Mouse (Mus musculus) olfactory bulb, adult 2 months (tissue): ENCODE measurements around the gene Tctex1d4. TPM values are rescaled to one million over a fixed set of nuclear protein-coding genes. Genes with fewer than 3 reads are reported as not detected.

Experiments
- H3K27ac ChIP-seq: fragments of 200-500 bp; 2 replicates; pipeline ENCODE4 v1.5.1; 2012; ENCODE audit warnings: low read depth, low read length; ENCODE audit not compliant: insufficient read depth
- H3K4me1 ChIP-seq: fragments of 200-500 bp; 2 replicates; pipeline ENCODE4 v1.6.1; 2012; ENCODE audit warnings: low read length; ENCODE audit not compliant: control insufficient read depth, insufficient read depth
- H3K4me3 ChIP-seq: fragments of 200-500 bp; 2 replicates; pipeline ENCODE4 v1.5.1; 2012; ENCODE audit warnings: mild to moderate bottlenecking, low read depth, low read length, moderate library complexity; ENCODE audit not compliant: insufficient read depth
- CTCF ChIP-seq: fragments of 200-500 bp; IDR thresholded peaks from 2 replicates; pipeline ENCODE4 v1.5.1; 2012; ENCODE audit warnings: low read depth, mild to moderate bottlenecking, low read length, moderate library complexity; ENCODE audit not compliant: insufficient read depth
- POLR2A ChIP-seq: fragments of 200-500 bp; IDR thresholded peaks from 2 replicates; pipeline ENCODE4 v1.6.1; 2012; ENCODE audit warnings: mild to moderate bottlenecking, low read depth, low read length, moderate library complexity; ENCODE audit not compliant: insufficient read depth
- WGBS: fragments of 180-500 bp; shearing (Covaris S2); methylation state at CpG from one replicate; pipeline ENCODE4 v1.1.7; 2018; 5-methylcytosine and 5-hydroxymethylcytosine counted together
- polyA plus RNA-seq: library from polyadenylated mRNA; stranded (reverse); fragments of >200 nt; gene quantifications from 2 replicates; pipeline ENCODE4 v1.2.4, GENCODE M21; 2012; ENCODE audit warnings: low replicate concordance; ENCODE audit not compliant: missing spikeins, insufficient read depth, insufficient read length

The Tctex1d4 gene
- polyA plus RNA-seq, 1 experiment: not detected

GRCm38 (mm10) chr4:117133366-117133796 is 6.8 kb downstream of the Tctex1d4 start:
- Histone ChIP-seq H3K4me3 (peak overlapping the region; percentile 75), H3K27ac (no peak overlapping the region), H3K4me1 (peaks cover 15% of the 10 kb centered on the region; the same call in 1 of the 2 replicates)
- no peak for TF ChIP-seq POLR2A
- no peak for TF ChIP-seq CTCF
- WGBS: under 1% methylated on average over 42 of the region's 42 CpGs

DNA sequence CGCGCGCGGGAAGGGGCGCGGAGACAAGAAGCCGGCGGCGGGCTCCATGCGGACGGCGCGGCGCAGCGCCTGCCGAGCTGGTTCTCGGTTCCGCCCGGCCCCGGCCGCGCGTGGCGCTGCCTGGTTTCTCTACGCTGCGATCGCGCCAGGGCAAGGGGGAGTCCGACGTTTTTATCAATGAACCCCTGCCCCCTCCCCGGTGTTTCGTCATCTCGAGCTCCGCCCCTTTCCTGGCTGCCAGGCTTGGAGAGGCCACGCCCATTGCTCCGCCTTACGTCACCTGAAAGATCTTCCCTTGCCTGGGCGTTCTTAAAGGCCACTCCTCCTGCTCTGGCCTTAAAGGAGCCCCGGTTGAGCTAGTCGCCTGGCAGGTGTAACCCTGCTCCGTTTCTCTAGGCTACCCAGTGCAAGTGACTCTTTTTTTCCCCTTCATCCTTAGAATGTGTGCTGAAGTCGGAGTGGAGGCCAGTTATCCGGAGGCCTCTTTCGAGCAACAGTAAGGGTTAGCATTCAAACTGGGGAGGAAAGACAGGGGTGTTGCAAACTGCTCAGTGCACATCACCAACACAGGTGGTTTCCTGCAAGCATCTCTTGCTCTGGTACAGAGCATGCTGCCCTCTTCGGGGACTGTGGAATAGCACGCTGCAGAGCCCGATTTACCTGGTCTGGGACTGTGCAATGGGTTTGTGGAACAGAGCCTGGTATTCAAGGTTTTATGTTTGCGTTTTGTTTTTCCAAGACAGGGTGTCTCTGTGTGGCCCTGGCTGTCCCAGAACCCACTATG is 7.4 kb downstream of the Tctex1d4 start, which contains the start of gene Plk3:
Gene Plk3, minus strand, starts transcription at position 147 of the 784 bp plus-strand sequence.
- TF ChIP-seq CTCF: no peak
- TF ChIP-seq POLR2A: peak; percentile 50; the same call in 1 of the 2 replicates
- H3K27ac ChIP-seq: no peak within 1 kb of the TSS
- peaks cover 15% of the 10 kb centered on the region; the same call in 1 of the 2 replicates for H3K4me1 ChIP-seq
- peak within 1 kb of the TSS; percentile 75 for H3K4me3 ChIP-seq
- WGBS: 2% methylated on average over 48 of the region's 48 CpGs

DNA sequence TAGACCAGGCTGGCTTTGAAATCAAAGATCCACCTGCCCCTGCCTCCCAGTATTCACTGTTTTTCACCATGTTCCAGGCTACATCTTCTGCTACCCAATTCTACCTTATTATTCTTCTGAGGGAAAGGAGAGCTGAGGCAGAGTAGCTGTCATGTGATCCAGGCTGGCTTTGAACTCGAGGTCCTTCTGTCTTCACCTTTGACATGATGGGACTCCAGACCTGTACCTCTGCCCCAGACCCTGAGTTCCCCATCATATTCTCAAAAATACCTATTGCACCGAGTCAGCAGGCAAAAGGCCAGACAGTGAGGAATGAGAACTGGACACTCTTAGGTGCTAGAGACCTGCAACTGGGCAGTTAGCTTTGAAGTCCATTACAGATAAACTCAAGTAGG is 8.0 kb downstream of the Tctex1d4 start:
- H3K4me3 ChIP-seq: no peak overlapping the region
- TF ChIP-seq POLR2A: no peak
- TF ChIP-seq CTCF: no peak
- H3K27ac ChIP-seq: no peak overlapping the region
- H3K4me1 ChIP-seq: peaks cover 15% of the 10 kb centered on the region; the same call in 1 of the 2 replicates
- 29% methylated on average over 2 of the region's 2 CpGs for WGBS

- Histone ChIP-seq H3K4me1 (peaks cover 15% of the 10 kb centered on the region; the same call in 1 of the 2 replicates), H3K4me3 (no peak overlapping the region), H3K27ac (no peak overlapping the region)
- TF ChIP-seq POLR2A: no peak
- no peak for TF ChIP-seq CTCF
- 41% methylated on average over 8 of the region's 8 CpGs for WGBS
Observed at GRCm38 (mm10) chr4:117136034-117136433, 9.4 kb downstream of the Tctex1d4 start.

- 77% methylated on average over 16 of the region's 17 CpGs for WGBS
- H3K4me3 ChIP-seq: no peak overlapping the region
- H3K4me1 ChIP-seq: no peaks in the 10 kb centered on the region
- H3K27ac ChIP-seq: no peak overlapping the region
- no peak for TF ChIP-seq POLR2A
- no peak for TF ChIP-seq CTCF
Observed at GRCm38 (mm10) chr4:117138295-117139216, 12.0 kb downstream of the Tctex1d4 start.

- TF ChIP-seq CTCF: no peak
- no peak for TF ChIP-seq POLR2A
- Histone ChIP-seq H3K27ac (no peak overlapping the region), H3K4me1 (no peaks in the 10 kb centered on the region), H3K4me3 (no peak overlapping the region)
- WGBS: 3% methylated on average over 2 of the region's 2 CpGs
Observed at GRCm38 (mm10) chr4:117139217-117139612, 12.6 kb downstream of the Tctex1d4 start.

GRCm38 (mm10) chr4:117140613-117141012 is 14.0 kb downstream of the Tctex1d4 start:
- no peak overlapping the region for H3K4me3 ChIP-seq
- 42% methylated on average over 4 of the region's 4 CpGs for WGBS
- no peaks in the 10 kb centered on the region for H3K4me1 ChIP-seq
- TF ChIP-seq POLR2A (no peak), CTCF (no peak)
- H3K27ac ChIP-seq: no peak overlapping the region

DNA sequence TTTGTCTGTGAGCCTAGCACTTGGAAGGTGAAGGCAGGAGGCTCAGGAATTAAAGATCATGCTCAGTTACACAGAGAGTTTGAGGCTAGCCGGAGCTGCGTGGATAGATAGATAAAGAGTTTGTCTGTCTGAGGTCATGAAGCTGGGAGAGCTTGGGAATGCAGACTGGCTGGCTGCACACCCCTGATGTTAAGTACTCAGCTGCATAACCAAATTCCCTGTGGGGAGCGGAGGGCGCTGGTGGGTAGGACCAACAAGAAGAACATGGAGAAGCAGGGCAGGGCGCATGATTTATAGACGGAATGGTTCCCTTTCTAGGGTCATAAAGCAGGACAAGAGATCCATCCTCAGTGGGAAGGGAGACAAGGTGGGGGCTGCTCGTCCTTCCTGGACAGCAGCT is 16.4 kb downstream of the Tctex1d4 start:
- H3K4me1 ChIP-seq: no peaks in the 10 kb centered on the region
- 80% methylated on average over 7 of the region's 7 CpGs for whole genome bisulfite sequencing
- TF ChIP-seq CTCF: no peak
- no peak overlapping the region for H3K4me3 ChIP-seq
- H3K27ac ChIP-seq: no peak overlapping the region

DNA sequence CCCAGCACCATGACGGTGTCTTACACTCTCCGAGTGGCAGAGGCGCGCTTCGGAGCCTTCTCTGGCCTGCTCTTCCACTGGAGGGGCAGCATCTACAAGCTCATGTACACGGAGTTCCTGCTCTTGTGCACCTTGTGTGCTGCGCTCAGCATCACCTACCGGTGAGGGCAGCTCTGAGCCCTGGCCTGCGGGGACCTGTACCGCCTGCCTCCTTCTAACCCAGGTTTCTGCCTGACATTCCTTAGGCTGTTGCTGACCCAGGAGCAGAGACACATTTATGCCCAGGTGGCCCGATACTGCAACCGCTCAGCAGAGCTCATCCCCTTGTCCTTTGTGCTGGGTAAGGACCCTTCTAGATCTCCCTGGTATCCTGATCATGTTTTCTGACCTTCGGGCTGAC is 18.7 kb downstream of the Tctex1d4 start:
- H3K4me3 ChIP-seq: no peak overlapping the region
- no peak for TF ChIP-seq CTCF
- no peak for TF ChIP-seq POLR2A
- H3K27ac ChIP-seq: no peak overlapping the region
- no peaks in the 10 kb centered on the region for H3K4me1 ChIP-seq
- 94% methylated on average over 13 of the region's 13 CpGs for WGBS

GRCm38 (mm10) chr4:117146176-117146575 is 19.6 kb downstream of the Tctex1d4 start:
- H3K4me3 ChIP-seq: no peak overlapping the region
- WGBS: 31% methylated on average over 15 of the region's 15 CpGs
- no peak overlapping the region for H3K27ac ChIP-seq
- no peaks in the 10 kb centered on the region for H3K4me1 ChIP-seq
- TF ChIP-seq CTCF (peak; percentile 69; the same call in 1 of the 2 replicates), POLR2A (no peak)
